Mouse (Mus musculus) thymus, adult 2 months (tissue): ENCODE measurements around the gene Ly86.

ENCODE experiments used
- CTCF ChIP-seq: fragments of 200-500 bp; IDR thresholded peaks from 2 replicates; pipeline ENCODE4 v1.5.1; 2012; ENCODE audit warnings: mild to moderate bottlenecking, control low read depth, low read length, moderate library complexity, borderline replicate concordance; ENCODE audit not compliant: control insufficient read depth, poor library complexity, insufficient read depth; ENCODE audit errors: extremely low read depth
- POLR2A ChIP-seq: fragments of 200-500 bp; IDR thresholded peaks from 2 replicates; pipeline ENCODE4 v1.6.1; 2012; ENCODE audit warnings: mild to moderate bottlenecking, low read length, control low read depth, moderate library complexity; ENCODE audit not compliant: control insufficient read depth, poor library complexity, insufficient read depth; ENCODE audit errors: extremely low read depth

DNA sequence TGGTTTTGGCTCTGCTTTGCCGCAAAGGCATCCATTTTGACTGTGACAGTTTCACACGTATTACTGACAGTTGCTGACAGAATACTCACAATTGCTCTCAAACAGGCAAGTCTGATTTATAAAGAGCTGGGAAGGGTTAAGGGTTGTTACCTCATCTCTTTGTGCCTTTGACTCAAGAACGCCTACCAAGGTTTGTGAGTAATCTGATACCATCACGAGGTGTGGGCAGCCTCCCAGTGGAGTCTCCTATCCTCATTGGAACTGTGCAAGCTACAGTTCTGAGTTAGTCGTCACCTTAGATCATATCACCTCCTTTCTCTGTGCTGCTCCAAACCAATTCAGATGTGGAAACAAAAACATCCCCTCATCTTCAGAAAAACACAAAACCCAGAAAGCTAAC lies 42.1 kb upstream of the Ly86 start:
- TF ChIP-seq POLR2A: no peak
- no peak for TF ChIP-seq CTCF
